Mouse (Mus musculus): ENCODE measurements around the gene Crat. TPM values are rescaled to one million over a fixed set of nuclear protein-coding genes. Genes with fewer than 3 reads are reported as not detected.
A peak's percentile ranks its signal among the peaks of the same experiment; 100 is the strongest.

Crat gene
- polyA plus RNA-seq, 1 experiment from 2014 or later, result 22.6 TPM

GRCm38 (mm10) chr2:30399191-30400171 lies 16.1 kb downstream of the Crat start:
- peaks cover 70% of the 10 kb centered on the region for H3K36me3 ChIP-seq
- ATAC-seq (ENCODE audit: low FRiP score, low read depth), result peak; percentile 79
- no peaks in the 10 kb centered on the region for H3K9me3 ChIP-seq
- peak overlapping the region; percentile 90 for H3K27ac ChIP-seq (replicated peaks)
- H3K4me2 ChIP-seq (replicated peaks), result peak overlapping the region; percentile 0; the same call in 1 of the 2 replicates
- 23% methylated on average over 20 of the region's 20 CpGs for WGBS
- H3K4me3 ChIP-seq, result no peak overlapping the region
- peaks cover 29% of the 10 kb centered on the region for H3K4me1 ChIP-seq
- peaks cover 30% of the 10 kb centered on the region for H3K27me3 ChIP-seq
- peak overlapping the region; percentile 40 for H3K9ac ChIP-seq (replicated peaks)

- peak overlapping the region; percentile 90 for H3K27ac ChIP-seq (replicated peaks)
- ATAC-seq (ENCODE audit: low FRiP score, low read depth), result no peak
- WGBS, result 34% methylated on average over 10 of the region's 10 CpGs
- H3K9ac ChIP-seq (replicated peaks), result peak overlapping the region; percentile 24; the same call in 1 of the 2 replicates
- H3K4me3 ChIP-seq, result no peak overlapping the region
- H3K4me2 ChIP-seq (replicated peaks), result no peak overlapping the region
- H3K9me3 ChIP-seq, result no peaks in the 10 kb centered on the region
- peaks cover 36% of the 10 kb centered on the region for H3K27me3 ChIP-seq
- H3K36me3 ChIP-seq, result peaks cover 58% of the 10 kb centered on the region
- peaks cover 43% of the 10 kb centered on the region for H3K4me1 ChIP-seq
These were observed 17.6 kb downstream of the Crat start for GRCm38 (mm10) chr2:30397986-30398512.

- Histone ChIP-seq H3K4me2 (replicated peaks) (no peak overlapping the region), H3K9me3 (no peaks in the 10 kb centered on the region), H3K4me1 (peaks cover 52% of the 10 kb centered on the region), H3K36me3 (peaks cover 46% of the 10 kb centered on the region), H3K27me3 (peaks cover 27% of the 10 kb centered on the region; the same call in 1 of the 2 replicates), H3K27ac (replicated peaks) (no peak overlapping the region), H3K4me3 (no peak overlapping the region), H3K9ac (replicated peaks) (no peak overlapping the region)
- 92% methylated on average over 7 of the region's 7 CpGs for WGBS
- no peak for ATAC-seq (ENCODE audit: low FRiP score, low read depth)
These were observed 19.4 kb downstream of the Crat start for GRCm38 (mm10) chr2:30396246-30396645.

- Histone ChIP-seq H3K4me2 (replicated peaks) (no peak overlapping the region), H3K9ac (replicated peaks) (no peak overlapping the region), H3K27ac (replicated peaks) (no peak overlapping the region), H3K4me1 (peaks cover 53% of the 10 kb centered on the region), H3K36me3 (peaks cover 41% of the 10 kb centered on the region), H3K9me3 (no peaks in the 10 kb centered on the region), H3K4me3 (no peak overlapping the region), H3K27me3 (peaks cover 25% of the 10 kb centered on the region; the same call in 1 of the 2 replicates)
- 86% methylated on average over 7 of the region's 7 CpGs for WGBS
- no peak for ATAC-seq (ENCODE audit: low FRiP score, low read depth)
These were observed 19.9 kb downstream of the Crat start for GRCm38 (mm10) chr2:30395757-30396156.

GRCm38 (mm10) chr2:30393370-30393656 lies 22.3 kb downstream of the Crat start:
- Histone ChIP-seq H3K4me3 (peak overlapping the region; percentile 70), H3K27me3 (peaks cover 22% of the 10 kb centered on the region; the same call in 1 of the 2 replicates), H3K9me3 (no peaks in the 10 kb centered on the region), H3K9ac (replicated peaks) (peak overlapping the region; percentile 87), H3K4me2 (replicated peaks) (peak overlapping the region; percentile 99), H3K36me3 (peaks cover 30% of the 10 kb centered on the region), H3K27ac (replicated peaks) (peak overlapping the region; percentile 85; the same call in 1 of the 2 replicates), H3K4me1 (peaks cover 28% of the 10 kb centered on the region)
- WGBS, result 73% methylated on average over 1 of the region's 1 CpGs
- no peak for ATAC-seq (ENCODE audit: low FRiP score, low read depth)

- WGBS, result under 1% methylated on average over 54 of the region's 54 CpGs
- H3K9ac ChIP-seq (replicated peaks), result peak overlapping the region; percentile 87
- H3K4me1 ChIP-seq, result peaks cover 25% of the 10 kb centered on the region
- ATAC-seq (ENCODE audit: low FRiP score, low read depth), result peak; percentile 80
- H3K4me3 ChIP-seq, result peak overlapping the region; percentile 70
- peaks cover 19% of the 10 kb centered on the region; the same call in 1 of the 2 replicates for H3K27me3 ChIP-seq
- H3K4me2 ChIP-seq (replicated peaks), result peak overlapping the region; percentile 99
- H3K27ac ChIP-seq (replicated peaks), result peak overlapping the region; percentile 85
- H3K9me3 ChIP-seq, result no peaks in the 10 kb centered on the region
- H3K36me3 ChIP-seq, result peaks cover 25% of the 10 kb centered on the region
These were observed 22.8 kb downstream of the Crat start for GRCm38 (mm10) chr2:30392577-30393369.

- H3K27ac ChIP-seq (replicated peaks), result peak within 1 kb of the TSS; percentile 85
- peaks cover 13% of the 10 kb centered on the region; the same call in 1 of the 2 replicates for H3K27me3 ChIP-seq
- H3K9me3 ChIP-seq, result no peaks in the 10 kb centered on the region
- 0% methylated on average over 36 of the region's 40 CpGs for WGBS
- ATAC-seq (ENCODE audit: low FRiP score, low read depth), result peak; percentile 98
- peaks cover 19% of the 10 kb centered on the region for H3K36me3 ChIP-seq
- peak within 1 kb of the TSS; percentile 99 for H3K4me2 ChIP-seq (replicated peaks)
- H3K9ac ChIP-seq (replicated peaks), result peak within 1 kb of the TSS; percentile 87
- H3K4me1 ChIP-seq, result peaks cover 25% of the 10 kb centered on the region
- peak within 1 kb of the TSS; percentile 70 for H3K4me3 ChIP-seq
These were observed 23.5 kb downstream of the Crat start, which contains the start of gene Dolpp1 for GRCm38 (mm10) chr2:30392114-30392576. Dolpp1 (plus strand) TSS chr2:30392254.

GRCm38 (mm10) chr2:30389000-30389399 lies 26.6 kb downstream of the Crat start:
- no peaks in the 10 kb centered on the region for H3K9me3 ChIP-seq
- H3K27ac ChIP-seq (replicated peaks), result no peak overlapping the region
- H3K4me2 ChIP-seq (replicated peaks), result no peak overlapping the region
- H3K27me3 ChIP-seq, result 0 out of 2 replicates have a peak, but pooled peaks cover 2% of the 10 kb centered on the region
- peaks cover 20% of the 10 kb centered on the region for H3K4me1 ChIP-seq
- WGBS, result 85% methylated on average over 2 of the region's 2 CpGs
- H3K36me3 ChIP-seq, result peaks cover 23% of the 10 kb centered on the region
- H3K4me3 ChIP-seq, result no peak overlapping the region
- no peak for ATAC-seq (ENCODE audit: low FRiP score, low read depth)
- H3K9ac ChIP-seq (replicated peaks), result no peak overlapping the region

- no peak for ATAC-seq (ENCODE audit: low FRiP score, low read depth)
- H3K9me3 ChIP-seq, result no peaks in the 10 kb centered on the region
- 86% methylated on average over 9 of the region's 9 CpGs for WGBS
- H3K27me3 ChIP-seq, result no peaks in the 10 kb centered on the region
- no peak overlapping the region for H3K4me2 ChIP-seq (replicated peaks)
- H3K27ac ChIP-seq (replicated peaks), result no peak overlapping the region
- H3K36me3 ChIP-seq, result peaks cover 44% of the 10 kb centered on the region
- no peak overlapping the region for H3K4me3 ChIP-seq
- H3K4me1 ChIP-seq, result peaks cover 8% of the 10 kb centered on the region; the same call in 1 of the 2 replicates
- H3K9ac ChIP-seq (replicated peaks), result no peak overlapping the region
These were observed 28.7 kb downstream of the Crat start for GRCm38 (mm10) chr2:30386913-30387312.

- Histone ChIP-seq H3K27ac (replicated peaks) (no peak overlapping the region), H3K4me1 (no peaks in the 10 kb centered on the region), H3K4me3 (no peak overlapping the region), H3K36me3 (peaks cover 57% of the 10 kb centered on the region), H3K9ac (replicated peaks) (no peak overlapping the region), H3K9me3 (no peaks in the 10 kb centered on the region), H3K27me3 (no peaks in the 10 kb centered on the region), H3K4me2 (replicated peaks) (no peak overlapping the region)
- no peak for ATAC-seq (ENCODE audit: low FRiP score, low read depth)
- WGBS, result 91% methylated on average over 4 of the region's 4 CpGs
These were observed 30.0 kb downstream of the Crat start for GRCm38 (mm10) chr2:30385591-30385990.

- Histone ChIP-seq H3K4me1 (no peaks in the 10 kb centered on the region), H3K9me3 (no peaks in the 10 kb centered on the region), H3K27me3 (no peaks in the 10 kb centered on the region), H3K4me3 (no peak overlapping the region), H3K27ac (replicated peaks) (no peak overlapping the region), H3K4me2 (replicated peaks) (no peak overlapping the region), H3K36me3 (peaks cover 64% of the 10 kb centered on the region), H3K9ac (replicated peaks) (no peak overlapping the region)
- 86% methylated on average over 5 of the region's 5 CpGs for whole genome bisulfite sequencing
- no peak for ATAC-seq (ENCODE audit: low FRiP score, low read depth)
These were observed 30.8 kb downstream of the Crat start for GRCm38 (mm10) chr2:30384814-30385213.

Measured in midbrain, embryonic 12.5 days (tissue).